Mouse (Mus musculus) lung, postnatal 25 days (tissue): Measurements from ENCODE around the gene 2310022A10Rik.

Source experiments
- DNase-seq: peaks from one replicate; pipeline ENCODE4 v3.0.0; 2022; ENCODE audit warnings: low spot score

2310022A10Rik gene

GRCm38 (mm10) chr7:27541431-27541830 lies 11.6 kb upstream of the 2310022A10Rik start:
- DNase-seq: peak; percentile 54

- DNase-seq: no peak
Observed at GRCm38 (mm10) chr7:27541922-27542321, 11.1 kb upstream of the 2310022A10Rik start.

GRCm38 (mm10) chr7:27542392-27543033 lies 10.5 kb upstream of the 2310022A10Rik start:
- peak; percentile 82 for DNase-seq

- DNase-seq: no peak
Observed at GRCm38 (mm10) chr7:27543065-27543464, 10.0 kb upstream of the 2310022A10Rik start.

- DNase-seq: no peak
Observed at GRCm38 (mm10) chr7:27543851-27544250, 9.2 kb upstream of the 2310022A10Rik start.

- DNase-seq: peak; percentile 54
Observed at GRCm38 (mm10) chr7:27544675-27545370, 8.2 kb upstream of the 2310022A10Rik start.

- no peak for DNase-seq
Observed at GRCm38 (mm10) chr7:27549597-27549996, 3.4 kb upstream of the 2310022A10Rik start.

GRCm38 (mm10) chr7:27552070-27552469 lies 963 bp upstream of the 2310022A10Rik start:
- no peak for DNase-seq

- DNase-seq: no peak
Observed at GRCm38 (mm10) chr7:27560291-27560887, 7.4 kb downstream of the 2310022A10Rik start.

GRCm38 (mm10) chr7:27560978-27561377 lies 7.9 kb downstream of the 2310022A10Rik start:
- DNase-seq: no peak

- no peak for DNase-seq
Observed at GRCm38 (mm10) chr7:27569580-27570224, 16.7 kb downstream of the 2310022A10Rik start.

- DNase-seq: no peak
Observed at GRCm38 (mm10) chr7:27572133-27572532, 19.1 kb downstream of the 2310022A10Rik start.

- no peak for DNase-seq
Observed at GRCm38 (mm10) chr7:27574124-27574880, 21.3 kb downstream of the 2310022A10Rik start.

- peak; percentile 62 for DNase-seq
Observed at GRCm38 (mm10) chr7:27576914-27577313, 23.9 kb downstream of the 2310022A10Rik start.

- DNase-seq: no peak
Observed at GRCm38 (mm10) chr7:27577589-27577988, 24.6 kb downstream of the 2310022A10Rik start.

GRCm38 (mm10) chr7:27578465-27578864 lies 25.4 kb downstream of the 2310022A10Rik start:
- no peak for DNase-seq

- DNase-seq: no peak
Observed at GRCm38 (mm10) chr7:27580380-27581174, 27.5 kb downstream of the 2310022A10Rik start.

- DNase-seq: no peak
Observed at GRCm38 (mm10) chr7:27586861-27587260, 33.8 kb downstream of the 2310022A10Rik start.

- DNase-seq: no peak
Observed at GRCm38 (mm10) chr7:27587741-27588140, 34.7 kb downstream of the 2310022A10Rik start.

GRCm38 (mm10) chr7:27590088-27590487 lies 37.1 kb downstream of the 2310022A10Rik start:
- no peak for DNase-seq
